Mouse (Mus musculus): ENCODE results near the gene Zbtb11.

DNA sequence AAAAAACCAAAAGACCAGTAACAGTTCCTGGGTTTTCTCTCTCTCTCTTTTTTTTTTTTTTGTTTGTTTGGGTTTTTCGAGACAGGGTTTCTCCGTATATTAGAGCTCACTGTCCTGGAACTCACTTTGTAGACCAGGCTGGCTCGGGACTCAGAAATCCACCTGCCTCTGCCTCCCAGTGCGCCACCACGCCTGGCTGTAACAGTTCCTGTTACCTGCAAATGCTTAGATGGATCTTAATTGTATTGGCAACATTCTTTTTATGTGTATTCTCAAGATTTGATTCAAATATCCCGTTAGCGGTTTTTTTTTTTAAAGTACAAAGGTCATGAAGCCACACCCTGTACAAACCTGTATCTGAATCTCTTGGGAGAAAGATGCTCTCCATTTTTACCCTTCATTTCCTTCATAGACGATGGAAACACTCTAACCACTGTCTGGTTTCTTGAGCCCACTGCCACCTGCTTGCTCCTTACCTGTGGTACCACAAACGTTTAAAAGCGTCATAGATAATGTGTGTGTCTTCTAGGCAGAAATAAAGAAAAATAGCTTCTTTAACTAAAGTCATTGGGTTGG, 969 bp upstream of the Zbtb11 start:
- no peak for TF ChIP-seq MAFK (IDR thresholded peaks at IDR 0.05; ENCODE audit: insufficient read depth, low read depth, low read length)
- TF ChIP-seq ZNF384 (IDR thresholded peaks at IDR 0.05; ENCODE audit: low read depth, low read length): no peak
- no peak for TF ChIP-seq HCFC1 (IDR thresholded peaks at IDR 0.05; ENCODE audit: borderline replicate concordance, insufficient read depth, low read length)
- TF ChIP-seq ZC3H11A (IDR thresholded peaks at IDR 0.05; ENCODE audit: borderline replicate concordance, low read depth, low read length): no peak

Measured in ES-E14 (cell line).